Mouse (Mus musculus) stomach, postnatal 0 days (tissue): ENCODE measurements at regions not wholly inside any gene's neighbourhood (a gene's known extent, or its start where the extent isn't known, plus 50 kb on each side); places are given as distances from the start of the nearest gene placed in this dataset.

Source experiments
- CTCF ChIP-seq: IDR thresholded peaks from 2 replicates; pipeline ENCODE4 v1.5.1; 2016; ENCODE audit warnings: antibody characterized with exemption, low read depth, mild to moderate bottlenecking, moderate library complexity
- EP300 ChIP-seq: optimal IDR thresholded peaks from 2 replicates; pipeline ENCODE3; 2016; ENCODE audit warnings: antibody characterized with exemption

DNA sequence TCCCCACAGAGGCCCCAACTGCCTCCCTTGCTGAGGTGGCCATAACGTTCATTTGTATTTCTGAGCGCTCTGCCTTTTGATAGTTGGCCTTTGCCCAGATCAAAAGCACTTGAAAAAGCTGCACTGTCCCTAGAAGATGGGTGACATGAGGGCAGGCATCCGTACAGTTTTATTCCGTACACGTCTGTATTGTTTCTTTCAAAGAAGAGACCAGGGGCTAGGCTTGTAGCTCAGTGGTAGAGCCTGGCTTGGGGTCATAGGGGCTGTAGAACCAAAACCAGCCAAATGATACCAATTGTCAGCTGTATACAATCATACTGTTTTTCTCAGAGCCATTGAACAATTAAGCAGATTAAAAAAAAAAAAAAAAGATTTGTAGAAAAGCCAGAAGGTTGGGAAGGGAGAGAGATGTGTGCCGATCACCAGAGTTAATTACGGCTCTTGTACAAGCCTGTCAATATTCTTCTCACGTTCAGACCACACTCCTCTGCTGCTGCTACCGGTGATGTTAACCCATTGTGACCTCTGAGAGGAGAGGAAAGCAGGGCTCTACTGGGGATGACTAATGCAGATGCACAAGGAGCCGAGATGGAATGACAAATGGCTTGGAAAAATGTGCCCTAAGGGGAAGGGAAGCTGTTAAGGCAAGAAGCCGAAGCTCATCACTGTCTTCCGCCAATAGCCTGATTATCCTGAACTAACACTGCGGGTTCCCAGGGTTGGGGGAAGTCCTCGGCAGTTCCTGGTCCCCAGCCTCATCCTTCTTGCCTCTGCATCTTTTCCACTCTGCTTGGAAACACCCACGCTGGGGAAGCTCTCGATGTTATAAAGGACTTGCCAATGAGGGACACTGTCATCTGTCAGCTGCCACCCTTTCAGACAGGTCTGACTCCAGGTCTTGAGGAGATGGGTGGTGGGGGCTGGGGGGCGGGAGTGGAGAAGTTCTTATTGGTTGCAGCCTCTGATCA lies 77.8 kb upstream of the Map1b start:
- TF ChIP-seq CTCF (no peak), EP300 (no peak)
